In the genomic region with DNA sequence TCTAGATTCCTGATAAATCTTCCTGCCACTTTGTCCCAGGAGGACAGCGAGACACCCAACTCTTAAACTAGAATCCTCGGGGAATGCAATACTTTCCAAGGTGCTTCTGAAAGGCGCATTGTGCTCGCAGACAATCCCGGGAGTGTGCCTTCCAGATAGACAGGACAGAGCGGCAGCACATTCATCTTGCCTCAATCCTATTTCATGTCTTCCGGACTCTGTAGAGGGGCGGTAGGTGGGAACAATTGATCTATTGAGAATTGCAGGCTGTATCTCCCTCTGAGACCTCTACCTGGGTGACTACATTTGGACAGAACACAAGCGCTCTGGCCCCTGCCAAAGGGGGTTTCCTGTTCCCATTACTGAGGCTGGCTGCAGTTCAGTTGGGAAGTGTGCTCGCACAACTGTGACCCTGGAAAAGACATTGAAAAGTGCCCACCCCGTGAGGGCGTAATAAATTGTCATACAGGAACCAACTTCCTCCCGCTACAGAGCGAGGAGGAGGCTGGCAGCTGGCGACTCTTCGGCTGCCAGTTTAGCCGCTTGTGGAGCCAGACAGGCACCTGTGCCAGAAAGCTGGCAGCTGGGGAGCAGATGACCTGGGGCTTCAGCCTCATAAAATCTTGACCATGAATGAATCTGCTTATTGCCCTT, we compare ENCODE assay signal across 12 mouse cellular contexts. TPM values are rescaled to one million over a fixed set of nuclear protein-coding genes. Genes with fewer than 3 reads are reported as not detected.
DNase-seq lines count a peak whose midpoint lies in the region; ATAC-seq lines count a peak whose summit lies in the region.
"Had no signal": no experiment of that assay in that cellular context is flagged by ENCODE, and none has a peak within 500 bp of the region (broad histone marks: within the 10 kb centered on the region; RNA-seq: fewer than 3 reads in every experiment).

No protein-coding gene starts in this region.

- ATAC-seq in kidney, embryonic 15.5 days (replicated peaks; ENCODE audit: low FRiP score), result no peak; the same call in 1 of the 2 replicates
- no peak for ATAC-seq in embryonic facial prominence, embryonic 14.5 days (ENCODE audit: low read depth)

- no peaks in the 10 kb centered on the region for H3K36me3 ChIP-seq in kidney, embryonic 15.5 days
- H3K36me3 ChIP-seq in embryonic facial prominence, embryonic 14.5 days (ENCODE audit: control insufficient read depth, insufficient read depth, low read length), result no peaks in the 10 kb centered on the region
- H3K36me3 ChIP-seq: heart, embryonic 13.5 days had no signal

- no peak overlapping the region for H3K4me3 ChIP-seq in kidney, embryonic 15.5 days (replicated peaks)
- no peak overlapping the region for H3K4me3 ChIP-seq in embryonic facial prominence, embryonic 14.5 days (ENCODE audit: low read depth, low read length)
- H3K4me3 ChIP-seq: heart, embryonic 13.5 days had no signal

- peaks cover 18% of the 10 kb centered on the region for H3K4me1 ChIP-seq in kidney, embryonic 15.5 days
- 0 out of 2 replicates have a peak, but pooled peaks cover 5% of the 10 kb centered on the region for H3K4me1 ChIP-seq in embryonic facial prominence, embryonic 14.5 days (ENCODE audit: control insufficient read depth, insufficient read depth, low read length)
- H3K4me1 ChIP-seq: heart, embryonic 13.5 days had no signal

- no peaks in the 10 kb centered on the region for H3K27me3 ChIP-seq in kidney, embryonic 15.5 days
- H3K27me3 ChIP-seq in embryonic facial prominence, embryonic 14.5 days (replicated peaks; ENCODE audit: control insufficient read depth, insufficient read depth, low read length), result no peaks in the 10 kb centered on the region
- H3K27me3 ChIP-seq: heart, embryonic 13.5 days had no signal

- peak overlapping the region; percentile 32; the same call in 1 of the 2 replicates for H3K4me2 ChIP-seq in kidney, embryonic 15.5 days
- H3K4me2 ChIP-seq in embryonic facial prominence, embryonic 14.5 days (ENCODE audit: low read depth, low read length), result peak overlapping the region; percentile 10; the same call in 1 of the 2 replicates
- H3K4me2 ChIP-seq: heart, embryonic 13.5 days had no signal

- peak; percentile 21 for DNase-seq in adrenal gland, adult 2 months
- DNase-seq in adrenal gland, postnatal 4 days (ENCODE audit: low spot score in 2 of 2), result no peak
- DNase-seq in kidney, adult 11 months, result no peak
- DNase-seq in embryonic facial prominence, embryonic 14.5 days (ENCODE audit: low spot score), result peak; percentile 25
- peak; percentile 46 for DNase-seq in lung, postnatal 25 days (ENCODE audit: low spot score)
- DNase-seq in heart, postnatal 4 days, result no peak
- DNase-seq in spleen, postnatal 14 days (ENCODE audit: low spot score in 2 of 2), result no peak
- DNase-seq: embryo, embryonic 11 days; thymus, postnatal 4 days had no signal

- 53% methylated on average over 17 of the region's 17 CpGs for WGBS in kidney, embryonic 15.5 days
- WGBS in embryonic facial prominence, embryonic 14.5 days, result 51% methylated on average over 17 of the region's 17 CpGs

- H3K27ac ChIP-seq in kidney, embryonic 15.5 days, result no peak overlapping the region
- H3K27ac ChIP-seq in embryonic facial prominence, embryonic 14.5 days (replicated peaks; ENCODE audit: low read depth, low read length), result no peak overlapping the region
- H3K27ac ChIP-seq: heart, embryonic 13.5 days had no signal

- no peak overlapping the region for H3K9ac ChIP-seq in kidney, embryonic 15.5 days
- H3K9ac ChIP-seq in embryonic facial prominence, embryonic 14.5 days (ENCODE audit: low read depth, low read length), result no peak overlapping the region
- H3K9ac ChIP-seq: heart, embryonic 13.5 days had no signal

- no peaks in the 10 kb centered on the region for H3K9me3 ChIP-seq in kidney, embryonic 15.5 days (replicated peaks)
- H3K9me3 ChIP-seq in embryonic facial prominence, embryonic 14.5 days (ENCODE audit: control insufficient read depth, low read length), result no peaks in the 10 kb centered on the region
- H3K9me3 ChIP-seq: heart, embryonic 13.5 days had no signal

RNA-seq across cellular contexts. Expression of a gene that starts 45.0 kb away (rescaled TPM):
- not detected for total RNA-seq in adrenal gland, adult 2 months (2021)
- polyA plus RNA-seq in adrenal gland, adult 2 months (2012; rRNA removed), result not detected in 2 replicates
- under 1 TPM; 0.70 to 0.87 TPM for total RNA-seq in adrenal gland, postnatal 4 days (2021)
- not detected in 2 replicates for polyA plus RNA-seq in kidney, embryonic 15.5 days (2015; fragmentation: Nextera tagmentation; extraction: Ambion mirVana)
- not detected in 2 replicates for polyA plus RNA-seq in embryonic facial prominence, embryonic 14.5 days (2014; fragmentation: Nextera tagmentation; extraction: Ambion mirVana)
- total RNA-seq in heart, postnatal 4 days (2021), result not detected
- total RNA-seq: megakaryocyte, adult 5-6 weeks had no signal
- polyA plus RNA-seq: heart, embryonic 13.5 days had no signal

RNA-seq across cellular contexts. Expression of a gene that starts 52.6 kb away (rescaled TPM):
- total RNA-seq in adrenal gland, adult 2 months (2021), result 10 to 100 TPM; 19.7 to 20.1 TPM
- 8.3 and 15.3 TPM in 2 replicates for polyA plus RNA-seq in adrenal gland, adult 2 months (2012; rRNA removed)
- 10 to 100 TPM; 16.1 to 19.1 TPM for total RNA-seq in adrenal gland, postnatal 4 days (2021)
- polyA plus RNA-seq in kidney, embryonic 15.5 days (2015; fragmentation: Nextera tagmentation; extraction: Ambion mirVana), result 7.9 and 8.4 TPM in 2 replicates
- polyA plus RNA-seq in embryonic facial prominence, embryonic 14.5 days (2014; fragmentation: Nextera tagmentation; extraction: Ambion mirVana), result 7.2 and 8.3 TPM in 2 replicates
- 1 to 10 TPM; 6.3 to 6.5 TPM for total RNA-seq in heart, postnatal 4 days (2021)

Comparison
In these comparisons a context has a peak if more than half of its experiments do, and no peak if none do; other contexts are left out.
1. DNase-seq: peak in adrenal gland, adult 2 months (single experiment), embryonic facial prominence, embryonic 14.5 days (single experiment) and lung, postnatal 25 days (single experiment); none in adrenal gland, postnatal 4 days (0 of 2), kidney, adult 11 months (single experiment), heart, postnatal 4 days (single experiment) and spleen, postnatal 14 days (0 of 2).